Mouse (Mus musculus): ENCODE data around the gene Smim5. TPM values are rescaled to one million over a fixed set of nuclear protein-coding genes. Genes with fewer than 3 reads are reported as not detected.

The Smim5 gene
- polyA plus RNA-seq, 1 experiment from 2014 or later: 0.24 TPM

- no peaks in the 10 kb centered on the region for H3K36me3 ChIP-seq (ENCODE audit: inconsistent target)
- no peak overlapping the region for H3K27ac ChIP-seq
- 100% methylated on average over 3 of the region's 3 CpGs for WGBS (ENCODE audit: missing documents)
- no peak overlapping the region for H3K4me3 ChIP-seq (ENCODE audit: inconsistent target)
- no peaks in the 10 kb centered on the region for H3K79me2 ChIP-seq (ENCODE audit: inconsistent target)
These were observed 15.4 kb upstream of the Smim5 start for GRCm38 (mm10) chr11:115884361-115884760.

DNA sequence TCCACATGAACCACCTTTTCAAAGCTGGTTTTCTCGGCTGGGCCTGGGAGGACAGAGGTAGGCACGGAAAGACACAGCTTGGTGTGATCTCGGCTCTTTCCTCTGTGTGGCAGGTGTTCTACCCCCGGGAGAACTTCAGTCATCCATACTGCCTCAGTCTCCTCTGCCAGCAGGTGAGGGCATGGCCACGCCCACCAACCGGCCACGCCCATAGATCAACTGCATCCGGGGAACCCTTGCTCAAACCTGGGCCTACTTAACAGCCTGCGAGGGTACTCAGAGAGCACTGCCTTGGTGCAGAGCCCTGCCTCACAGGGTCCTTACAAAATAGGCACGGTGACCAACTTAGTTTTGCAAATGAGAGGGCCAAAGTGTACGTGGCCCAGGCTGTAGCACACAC lies 14.5 kb upstream of the Smim5 start:
- no peaks in the 10 kb centered on the region for H3K36me3 ChIP-seq (ENCODE audit: inconsistent target)
- H3K4me3 ChIP-seq (ENCODE audit: inconsistent target): no peak overlapping the region
- no peak overlapping the region for H3K27ac ChIP-seq
- 90% methylated on average over 11 of the region's 11 CpGs for WGBS (ENCODE audit: missing documents)
- no peaks in the 10 kb centered on the region for H3K79me2 ChIP-seq (ENCODE audit: inconsistent target)

- H3K4me3 ChIP-seq (ENCODE audit: inconsistent target): no peak overlapping the region
These were observed 13.3 kb upstream of the Smim5 start for GRCm38 (mm10) chr11:115886446-115886845.

GRCm38 (mm10) chr11:115888020-115888419 lies 11.7 kb upstream of the Smim5 start:
- H3K36me3 ChIP-seq (ENCODE audit: inconsistent target): no peaks in the 10 kb centered on the region; the same call in 1 of the 2 replicates
- H3K4me3 ChIP-seq (ENCODE audit: inconsistent target): no peak overlapping the region
- WGBS (ENCODE audit: missing documents): 67% methylated on average over 5 of the region's 5 CpGs
- no peak overlapping the region for H3K27ac ChIP-seq
- H3K79me2 ChIP-seq (ENCODE audit: inconsistent target): no peaks in the 10 kb centered on the region

More at GRCm38 (mm10) chr11:115886446-115886845, 13.3 kb upstream of the Smim5 start:
- Histone ChIP-seq H3K27ac (no peak overlapping the region), H3K79me2 (ENCODE audit: inconsistent target) (no peaks in the 10 kb centered on the region), H3K36me3 (ENCODE audit: inconsistent target) (no peaks in the 10 kb centered on the region)
- WGBS (ENCODE audit: missing documents): 97% methylated on average over 11 of the region's 11 CpGs

DNA sequence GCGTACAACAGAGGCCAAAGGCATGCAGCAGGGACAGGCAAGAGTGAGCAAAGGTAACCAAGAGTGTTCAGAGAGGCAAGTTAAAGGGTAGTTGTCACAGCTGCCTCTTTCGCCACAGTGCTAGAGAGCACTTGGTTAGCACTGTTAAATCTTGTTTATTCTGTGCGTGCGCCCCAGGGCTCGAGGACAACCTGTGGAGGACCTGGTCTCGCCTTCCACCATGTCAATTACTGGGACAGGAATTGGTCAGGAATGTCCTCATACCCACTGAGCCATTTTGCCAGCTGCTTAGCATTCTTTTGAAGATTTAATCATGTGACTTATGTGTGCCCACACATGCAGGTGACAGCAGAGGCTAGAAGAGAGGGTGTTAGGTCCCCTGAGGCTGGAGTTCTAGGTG lies 10.6 kb upstream of the Smim5 start:
- no peak overlapping the region for H3K27ac ChIP-seq
- no peaks in the 10 kb centered on the region for H3K79me2 ChIP-seq (ENCODE audit: inconsistent target)
- H3K36me3 ChIP-seq (ENCODE audit: inconsistent target): peaks cover 7% of the 10 kb centered on the region; the same call in 1 of the 2 replicates
- no peak overlapping the region for H3K4me3 ChIP-seq (ENCODE audit: inconsistent target)
- WGBS (ENCODE audit: missing documents): 92% methylated on average over 6 of the region's 6 CpGs

DNA sequence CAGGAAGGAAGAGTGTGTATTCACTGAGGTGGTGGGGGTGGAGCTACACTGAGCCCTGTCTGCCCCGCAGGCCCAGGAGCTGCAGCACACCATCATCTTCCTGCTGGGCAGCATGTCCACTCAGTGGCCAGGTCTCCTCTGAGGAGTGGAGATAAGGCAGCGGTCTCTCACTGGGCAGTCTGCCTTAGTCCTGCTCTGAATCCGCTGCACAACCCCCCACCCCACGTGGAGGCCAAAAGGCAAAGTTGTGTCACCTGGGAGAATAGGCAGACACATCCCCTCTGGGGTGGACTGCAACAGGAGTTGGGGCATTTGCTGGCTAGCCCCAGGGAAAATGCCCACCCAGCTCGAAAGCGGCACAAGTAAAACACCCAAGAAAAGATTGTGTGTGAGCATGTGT lies 7.6 kb upstream of the Smim5 start:
- peaks cover 36% of the 10 kb centered on the region for H3K36me3 ChIP-seq (ENCODE audit: inconsistent target)
- H3K27ac ChIP-seq: no peak overlapping the region
- 90% methylated on average over 6 of the region's 6 CpGs for WGBS (ENCODE audit: missing documents)

DNA sequence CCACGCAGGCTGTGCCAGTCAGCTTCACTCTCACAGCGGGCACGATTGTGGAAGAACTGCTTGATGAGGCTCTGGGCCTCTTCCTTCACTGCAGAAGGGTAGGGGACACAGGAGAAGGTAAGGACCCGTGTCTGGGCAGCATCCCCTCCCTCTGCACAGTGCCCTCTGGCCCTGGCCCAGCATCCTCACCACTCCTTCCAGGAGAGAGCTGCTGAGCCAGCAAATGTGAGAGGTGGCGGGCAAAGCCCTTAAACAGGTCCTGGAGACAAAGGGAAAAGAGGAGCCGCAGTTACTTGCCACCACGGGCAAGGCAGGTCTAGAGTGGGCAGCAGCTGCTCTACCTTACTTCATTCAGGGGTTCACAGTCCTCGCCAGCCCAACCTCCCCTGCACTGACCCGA lies 6.7 kb upstream of the Smim5 start:
- no peaks in the 10 kb centered on the region for H3K79me2 ChIP-seq (ENCODE audit: inconsistent target)
- peaks cover 42% of the 10 kb centered on the region for H3K36me3 ChIP-seq (ENCODE audit: inconsistent target)
- no peak overlapping the region for H3K4me3 ChIP-seq (ENCODE audit: inconsistent target)
- no peak overlapping the region for H3K27ac ChIP-seq
- WGBS (ENCODE audit: missing documents): 95% methylated on average over 9 of the region's 9 CpGs

More for the DNA sequence above, 7.6 kb upstream of the Smim5 start:
- Histone ChIP-seq H3K79me2 (ENCODE audit: inconsistent target) (no peaks in the 10 kb centered on the region), H3K4me3 (ENCODE audit: inconsistent target) (no peak overlapping the region)

DNA sequence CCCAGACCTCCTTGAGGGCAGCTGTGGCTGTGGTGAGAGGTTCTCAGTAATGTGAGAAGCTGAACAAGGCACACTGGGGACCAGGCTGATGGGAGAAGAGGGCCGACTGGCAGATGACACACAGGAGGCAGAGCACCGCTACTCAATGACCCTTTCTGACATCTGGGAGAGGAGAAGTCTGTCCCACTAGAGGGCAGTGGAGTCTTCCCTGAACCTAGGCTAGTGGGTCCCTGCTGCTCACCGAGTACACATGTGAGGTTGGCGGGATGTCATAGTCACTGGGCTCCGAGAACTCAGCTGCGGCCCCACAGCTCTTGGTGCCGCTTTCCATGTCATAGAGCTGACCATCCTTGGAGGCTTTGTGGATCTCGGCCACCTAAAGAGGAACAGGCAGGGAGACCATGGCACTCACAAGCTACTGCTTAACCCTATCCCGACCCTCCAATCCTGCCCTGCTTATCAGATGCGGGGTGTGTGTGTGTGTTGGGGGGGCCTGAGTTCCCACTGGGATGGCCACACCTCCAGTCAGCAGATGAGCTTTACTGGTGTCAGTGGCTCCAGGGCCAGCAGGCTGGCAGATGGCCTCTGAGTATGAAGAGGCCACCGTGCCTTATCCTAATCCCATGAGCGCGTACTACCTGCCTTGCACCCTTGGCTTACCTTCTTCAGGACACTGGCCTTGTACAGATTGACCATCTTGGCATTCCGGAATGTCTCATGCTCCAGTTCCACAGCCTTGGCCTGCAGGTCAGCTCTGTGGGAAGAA lies 4.8 kb upstream of the Smim5 start:
- Histone ChIP-seq H3K79me2 (ENCODE audit: inconsistent target) (no peaks in the 10 kb centered on the region), H3K36me3 (ENCODE audit: inconsistent target) (peaks cover 42% of the 10 kb centered on the region), H3K4me3 (ENCODE audit: inconsistent target) (no peak overlapping the region), H3K27ac (no peak overlapping the region)
- WGBS (ENCODE audit: missing documents): 79% methylated on average over 14 of the region's 14 CpGs

DNA sequence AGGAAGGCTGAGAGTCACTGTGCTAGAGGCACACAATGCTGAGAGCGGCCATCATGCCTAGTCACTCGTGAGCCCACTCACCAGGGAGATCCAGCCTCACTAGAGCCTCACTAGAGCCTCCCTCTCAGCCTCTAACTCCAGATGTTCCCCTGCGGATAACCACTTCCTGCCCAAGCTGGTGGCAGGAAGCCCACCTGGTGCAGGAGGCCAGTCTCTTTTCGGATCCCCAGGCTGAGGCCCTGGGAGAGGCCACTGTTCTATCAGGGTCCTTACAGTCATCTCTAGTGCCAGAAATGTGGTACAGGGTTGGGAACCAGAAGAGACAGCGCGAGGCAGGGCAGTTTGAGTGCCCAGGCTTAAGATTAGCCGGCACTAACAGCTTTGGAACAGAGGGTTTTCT lies 1.3 kb upstream of the Smim5 start:
- Histone ChIP-seq H3K27ac (no peak overlapping the region), H3K79me2 (ENCODE audit: inconsistent target) (no peaks in the 10 kb centered on the region), H3K36me3 (ENCODE audit: inconsistent target) (peaks cover 41% of the 10 kb centered on the region), H3K4me3 (ENCODE audit: inconsistent target) (no peak overlapping the region)
- 66% methylated on average over 7 of the region's 7 CpGs for WGBS (ENCODE audit: missing documents)

- peaks cover 37% of the 10 kb centered on the region for H3K36me3 ChIP-seq (ENCODE audit: inconsistent target)
- H3K27ac ChIP-seq: no peak overlapping the region
- H3K4me3 ChIP-seq (ENCODE audit: inconsistent target): no peak overlapping the region
- H3K79me2 ChIP-seq (ENCODE audit: inconsistent target): no peaks in the 10 kb centered on the region
- 13% methylated on average over 4 of the region's 4 CpGs for WGBS (ENCODE audit: missing documents)
These were observed 880 bp upstream of the Smim5 start for GRCm38 (mm10) chr11:115898886-115899285.

DNA sequence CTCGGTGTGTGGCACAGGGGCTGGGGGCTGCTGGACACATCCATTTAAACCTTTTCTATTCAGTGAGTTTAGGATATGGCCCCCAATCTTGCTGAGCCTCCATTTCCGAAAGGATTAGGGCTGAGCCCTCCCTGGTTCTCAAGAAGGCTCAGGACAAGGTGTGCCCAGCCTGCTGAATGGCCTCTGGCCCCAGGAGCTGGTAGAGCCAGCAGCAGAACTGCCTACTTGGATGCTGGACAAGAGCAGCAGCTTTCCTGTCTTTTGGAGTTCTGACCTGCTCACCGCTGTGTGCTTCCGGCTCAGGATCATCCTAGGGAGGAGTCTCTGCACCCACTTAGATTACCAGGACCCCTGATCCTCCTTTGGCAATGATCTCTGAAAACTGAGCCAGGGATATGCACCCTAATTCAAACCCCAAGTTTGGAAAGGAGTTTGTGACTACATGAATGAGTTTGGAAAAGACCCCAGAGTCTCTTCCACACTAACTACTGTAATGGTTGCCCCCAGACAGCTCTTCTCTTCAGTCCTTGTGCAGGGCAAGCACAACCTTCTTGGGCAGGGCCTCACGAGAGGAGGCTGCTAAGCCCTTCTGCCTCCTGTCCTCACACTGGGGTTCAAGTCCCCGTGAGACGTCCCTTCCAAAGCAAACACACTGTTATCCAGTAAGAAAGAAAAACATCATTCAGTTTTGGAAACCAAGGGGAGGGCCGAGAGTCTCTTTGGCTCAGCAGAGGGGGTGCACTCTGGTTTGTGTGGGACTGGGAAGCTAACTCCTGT lies 983 bp downstream of the Smim5 start:
- Histone ChIP-seq H3K36me3 (ENCODE audit: inconsistent target) (peaks cover 21% of the 10 kb centered on the region), H3K4me3 (ENCODE audit: inconsistent target) (no peak overlapping the region), H3K27ac (no peak overlapping the region), H3K79me2 (ENCODE audit: inconsistent target) (no peaks in the 10 kb centered on the region)
- 78% methylated on average over 8 of the region's 8 CpGs for WGBS (ENCODE audit: missing documents)

DNA sequence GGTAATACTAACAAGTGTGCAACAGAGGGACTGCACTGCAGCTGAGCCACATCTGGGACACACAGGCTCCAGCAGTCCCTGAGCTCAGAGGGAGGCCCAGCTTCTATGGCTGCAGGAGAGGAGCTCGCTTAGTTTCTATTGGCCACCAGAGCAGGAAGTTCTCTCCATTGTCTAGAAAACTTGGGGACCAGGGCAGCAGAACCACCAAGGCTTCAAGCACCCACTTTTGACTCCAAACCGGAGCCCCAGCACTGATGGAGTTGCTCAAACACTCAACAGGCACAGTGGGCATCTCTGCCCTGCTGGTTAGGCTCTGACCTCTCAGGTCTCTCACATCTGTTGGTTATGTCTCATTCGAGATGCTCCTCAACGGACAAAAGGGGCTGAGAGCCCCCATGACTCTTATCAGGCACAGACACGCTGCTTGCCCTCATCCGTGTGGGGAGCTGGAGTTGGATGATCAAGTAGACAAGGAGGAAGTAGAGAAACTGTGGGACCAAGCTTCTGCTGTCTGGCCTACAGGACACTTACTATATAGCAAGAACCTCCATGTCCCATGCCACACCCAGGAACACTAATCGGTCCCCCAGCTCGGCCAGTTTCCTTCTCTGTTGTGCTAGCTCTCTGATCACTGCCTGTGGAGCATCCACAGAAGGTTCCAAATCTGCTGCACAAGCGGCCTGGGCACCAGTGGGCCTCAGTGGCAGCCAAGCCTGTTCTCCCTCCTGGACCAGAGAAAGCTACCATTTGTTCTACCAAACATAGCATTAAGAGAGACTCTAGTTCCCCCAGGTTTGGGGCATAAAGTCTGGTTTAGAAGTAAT lies 1.8 kb downstream of the Smim5 start:
- Histone ChIP-seq H3K27ac (no peak overlapping the region), H3K79me2 (ENCODE audit: inconsistent target) (no peaks in the 10 kb centered on the region), H3K4me3 (ENCODE audit: inconsistent target) (no peak overlapping the region), H3K36me3 (ENCODE audit: inconsistent target) (peaks cover 13% of the 10 kb centered on the region)
- WGBS (ENCODE audit: missing documents): 48% methylated on average over 9 of the region's 9 CpGs

DNA sequence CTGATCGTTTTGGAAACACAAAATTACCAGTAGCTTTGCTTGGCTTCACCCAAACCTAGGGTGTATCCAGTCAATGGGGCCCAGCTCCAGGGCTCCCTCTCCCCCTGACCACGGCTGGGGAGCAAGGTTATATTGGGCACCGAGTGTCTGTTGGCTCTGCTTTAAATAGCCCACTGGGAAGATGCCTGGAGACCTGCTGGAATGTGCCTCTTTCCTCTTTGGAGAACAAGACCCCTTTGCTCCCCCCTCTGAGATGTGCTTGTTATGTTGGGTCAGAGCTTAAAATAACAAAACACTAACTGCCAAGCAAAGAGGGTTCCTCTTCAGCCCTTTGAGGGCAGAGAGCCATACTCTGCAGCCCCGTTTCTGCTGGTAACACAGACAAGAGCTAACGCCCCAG lies 2.4 kb downstream of the Smim5 start:
- 47% methylated on average over 5 of the region's 5 CpGs for WGBS (ENCODE audit: missing documents)
- peak overlapping the region; percentile 19; the same call in 1 of the 2 replicates for H3K27ac ChIP-seq
- no peaks in the 10 kb centered on the region for H3K79me2 ChIP-seq (ENCODE audit: inconsistent target)
- H3K4me3 ChIP-seq (ENCODE audit: inconsistent target): no peak overlapping the region
- H3K36me3 ChIP-seq (ENCODE audit: inconsistent target): peaks cover 6% of the 10 kb centered on the region; the same call in 1 of the 2 replicates

DNA sequence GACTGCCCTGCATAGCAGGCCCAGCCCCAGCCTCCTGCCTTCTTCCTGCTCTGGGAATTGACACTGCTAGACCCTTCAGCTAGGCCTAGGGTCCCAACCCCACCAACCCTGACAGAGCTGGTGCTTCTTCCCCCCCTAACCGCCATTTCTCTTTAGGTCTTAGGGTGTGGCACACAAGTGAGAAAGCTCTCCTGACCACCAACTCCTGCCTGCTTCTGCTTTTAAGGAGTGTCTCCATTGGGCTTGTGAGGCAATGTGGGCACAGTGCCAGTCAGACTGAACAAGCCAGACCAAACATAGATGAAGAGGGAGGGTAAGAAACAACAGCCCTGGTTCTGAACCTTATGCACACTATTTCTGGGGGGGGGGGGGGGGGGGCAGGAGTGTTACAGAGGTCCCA lies 3.1 kb downstream of the Smim5 start:
- no peaks in the 10 kb centered on the region for H3K79me2 ChIP-seq (ENCODE audit: inconsistent target)
- H3K36me3 ChIP-seq (ENCODE audit: inconsistent target): no peaks in the 10 kb centered on the region
- 0% methylated on average over 1 of the region's 1 CpGs for WGBS (ENCODE audit: missing documents)
- peak overlapping the region; percentile 19; the same call in 1 of the 2 replicates for H3K27ac ChIP-seq
- H3K4me3 ChIP-seq (ENCODE audit: inconsistent target): no peak overlapping the region

Data from macrophage (primary cell).